ENCODE assay signal across 8 mouse cellular contexts in the genomic region with DNA sequence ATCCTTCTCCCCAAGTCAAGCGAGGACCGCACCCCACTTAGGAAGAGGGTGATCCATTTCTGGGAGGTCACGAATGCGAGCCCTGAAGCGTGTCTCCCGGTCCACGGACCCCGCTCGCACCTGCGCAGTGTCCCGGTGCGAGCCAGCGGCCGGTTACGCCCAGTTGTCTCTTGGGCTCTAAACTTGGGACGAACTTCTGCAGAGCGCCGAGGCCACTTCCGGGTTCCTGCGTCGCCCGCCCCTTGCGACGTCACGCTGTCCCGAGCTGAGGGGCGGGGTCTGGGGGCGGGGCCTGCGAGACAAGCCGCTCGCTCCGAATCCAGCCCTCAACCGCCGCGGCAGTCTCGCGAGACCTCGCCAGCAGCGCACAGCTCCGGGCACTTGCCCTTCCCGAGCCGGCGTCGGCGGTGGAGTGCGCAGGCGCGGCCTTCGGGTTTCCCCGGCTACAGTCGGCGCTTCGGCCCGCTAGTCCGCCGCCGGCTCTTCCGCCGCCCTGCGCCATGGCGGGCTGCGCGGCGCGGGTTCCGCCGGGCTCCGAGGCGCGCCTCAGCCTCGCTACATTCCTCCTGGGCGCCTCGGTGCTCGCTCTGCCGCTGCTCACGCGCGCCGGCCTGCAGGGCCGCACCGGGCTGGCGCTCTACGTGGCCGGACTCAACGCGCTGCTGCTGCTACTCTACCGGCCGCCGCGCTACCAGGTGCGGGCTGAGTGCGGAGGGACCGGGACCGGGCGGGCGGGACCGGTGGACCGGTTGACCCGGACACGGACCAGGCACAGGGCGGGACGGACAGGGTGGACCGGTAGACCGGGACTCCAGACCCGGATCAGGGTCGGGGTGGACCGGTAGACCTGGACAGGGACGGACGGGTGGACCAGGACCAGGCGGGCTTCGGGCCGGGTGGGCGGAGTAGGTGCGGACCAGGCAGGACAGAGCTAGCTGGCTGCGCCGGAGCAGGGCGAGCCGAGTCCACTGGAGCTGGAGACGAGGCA. TPM values are rescaled to one million over a fixed set of nuclear protein-coding genes. Genes with fewer than 3 reads are reported as not detected.
A peak's percentile ranks its signal among the peaks of the same experiment; 100 is the strongest.
DNase-seq lines count a peak whose midpoint lies in the region; ATAC-seq and TF ChIP-seq lines count a peak whose summit lies in the region.

A gene (plus strand): TSS at position 354 of the 988 bp plus-strand sequence.

- peaks cover 19% of the 10 kb centered on the region for H3K36me3 ChIP-seq in kidney, embryonic 14.5 days (ENCODE audit: control insufficient read depth, insufficient read depth, low read length)
- peaks cover 27% of the 10 kb centered on the region for H3K36me3 ChIP-seq in limb, embryonic 15.5 days

- TF ChIP-seq CTCF in bone marrow macrophage, adult 2 months (IDR thresholded peaks at IDR 0.05; ENCODE audit: low read depth, low read length), result no peak
- TF ChIP-seq CTCF in embryonic fibroblast, embryonic 13.5 days (IDR thresholded peaks at IDR 0.05; ENCODE audit: borderline replicate concordance, insufficient read depth, low read length), result no peak

- peak; percentile 85; the same call in 1 of the 2 replicates for TF ChIP-seq POLR2A in bone marrow macrophage, adult 2 months (IDR thresholded peaks at IDR 0.05; ENCODE audit: borderline replicate concordance, low read depth, low read length)
- peak; percentile 83 for TF ChIP-seq POLR2A in embryonic fibroblast, embryonic 13.5 days (IDR thresholded peaks at IDR 0.05; ENCODE audit: low read depth, low read length)

- ATAC-seq in kidney, embryonic 14.5 days (ENCODE audit: low FRiP score, low TSS enrichment), result peak; percentile 95
- ATAC-seq in limb, embryonic 15.5 days (ENCODE audit: insufficient number of reproducible peaks, low FRiP score, low TSS enrichment, low read depth), result peak; percentile 95

- H3K27me3 ChIP-seq in kidney, embryonic 14.5 days (ENCODE audit: control insufficient read depth, insufficient read depth, low read length), result peaks cover 22% of the 10 kb centered on the region
- peaks cover 34% of the 10 kb centered on the region for H3K27me3 ChIP-seq in limb, embryonic 15.5 days

- DNase-seq in A20 (ENCODE audit: low read depth, low spot score), result peak; percentile 99
- DNase-seq in heart, adult 9 months (ENCODE audit: low spot score in 2 of 2), result peak; percentile 96 to 99
- DNase-seq in monocyte, adult 2 months (ENCODE audit: low read depth in 1 of 2, low spot score in 2 of 2), result peak; percentile 98 to 99
- peak; percentile 100 for DNase-seq in spleen, postnatal 36 days (ENCODE audit: low spot score in 2 of 2)

- H3K9ac ChIP-seq in kidney, embryonic 14.5 days (ENCODE audit: low read depth, low read length), result peak within 1 kb of the TSS; percentile 97
- H3K9ac ChIP-seq in limb, embryonic 15.5 days, result peak within 1 kb of the TSS; percentile 97

- peak within 1 kb of the TSS; percentile 38 for H3K27ac ChIP-seq in bone marrow macrophage, adult 2 months (ENCODE audit: insufficient read depth, low read depth, low read length)
- H3K27ac ChIP-seq in embryonic fibroblast, embryonic 13.5 days (ENCODE audit: insufficient read depth, low read length), result peak within 1 kb of the TSS; percentile 35
- H3K27ac ChIP-seq in kidney, embryonic 14.5 days (ENCODE audit: low read depth, low read length), result peak within 1 kb of the TSS; percentile 51; the same call in 1 of the 2 replicates
- H3K27ac ChIP-seq in limb, embryonic 15.5 days, result peak within 1 kb of the TSS; percentile 81

- H3K4me3 ChIP-seq in bone marrow macrophage, adult 2 months (ENCODE audit: insufficient read depth, low read length), result peak within 1 kb of the TSS; percentile 91
- H3K4me3 ChIP-seq in embryonic fibroblast, embryonic 13.5 days (ENCODE audit: insufficient read depth, low read length), result peak within 1 kb of the TSS; percentile 68
- peak within 1 kb of the TSS; percentile 98 for H3K4me3 ChIP-seq in kidney, embryonic 14.5 days (ENCODE audit: low read length)
- H3K4me3 ChIP-seq in limb, embryonic 15.5 days, result peak within 1 kb of the TSS; percentile 97

- no peaks in the 10 kb centered on the region for H3K9me3 ChIP-seq in kidney, embryonic 14.5 days (ENCODE audit: control insufficient read depth, low read length)
- no peaks in the 10 kb centered on the region for H3K9me3 ChIP-seq in limb, embryonic 15.5 days

- H3K4me2 ChIP-seq in kidney, embryonic 14.5 days (replicated peaks; ENCODE audit: low read depth, low read length), result peak within 1 kb of the TSS; percentile 76
- H3K4me2 ChIP-seq in limb, embryonic 15.5 days, result peak within 1 kb of the TSS; percentile 86

- peaks cover 14% of the 10 kb centered on the region for H3K4me1 ChIP-seq in bone marrow macrophage, adult 2 months (ENCODE audit: control insufficient read depth, insufficient read depth, low read length)
- peaks cover 6% of the 10 kb centered on the region; the same call in 1 of the 2 replicates for H3K4me1 ChIP-seq in embryonic fibroblast, embryonic 13.5 days (ENCODE audit: control insufficient read depth, insufficient read depth, low read length)
- H3K4me1 ChIP-seq in kidney, embryonic 14.5 days (ENCODE audit: control insufficient read depth, insufficient read depth, low read length), result peaks cover 26% of the 10 kb centered on the region
- peaks cover 25% of the 10 kb centered on the region for H3K4me1 ChIP-seq in limb, embryonic 15.5 days

- WGBS in kidney, embryonic 14.5 days, result under 1% methylated on average over 115 of the region's 119 CpGs
- under 1% methylated on average over 114 of the region's 119 CpGs for WGBS in limb, embryonic 15.5 days

RNA-seq across cellular contexts. Expression of the gene that starts here (rescaled TPM):
- polyA plus RNA-seq in bone marrow macrophage, adult 2 months (2012; ENCODE audit: insufficient read depth, insufficient read length, missing spikeins), result 14.0 and 19.7 TPM in 2 replicates
- polyA plus RNA-seq in embryonic fibroblast, embryonic 13.5 days (2011; ENCODE audit: insufficient read length, low read depth, missing spikeins), result 34.2 and 42.7 TPM in 2 replicates
- polyA plus RNA-seq in kidney, embryonic 14.5 days (2014; fragmentation: Nextera tagmentation; extraction: Ambion mirVana), result 14.7 and 28.1 TPM in 2 replicates
- polyA plus RNA-seq in limb, embryonic 15.5 days (2015; fragmentation: Nextera tagmentation; extraction: Ambion mirVana), result 26.4 and 26.5 TPM in 2 replicates

Comparison
In these comparisons a context has a peak if more than half of its experiments do, and no peak if none do; other contexts are left out.
1. Peak in every context shown above with its lines: DNase-seq, ATAC-seq, H3K4me3 ChIP-seq and H3K27ac ChIP-seq.